Mouse (Mus musculus): ENCODE measurements around the gene Cldn9. TPM values are rescaled to one million over a fixed set of nuclear protein-coding genes. Genes with fewer than 3 reads are reported as not detected.

Gene Cldn9
- polyA plus RNA-seq, 1 experiment from 2014 or later, result 0.23 TPM

DNA sequence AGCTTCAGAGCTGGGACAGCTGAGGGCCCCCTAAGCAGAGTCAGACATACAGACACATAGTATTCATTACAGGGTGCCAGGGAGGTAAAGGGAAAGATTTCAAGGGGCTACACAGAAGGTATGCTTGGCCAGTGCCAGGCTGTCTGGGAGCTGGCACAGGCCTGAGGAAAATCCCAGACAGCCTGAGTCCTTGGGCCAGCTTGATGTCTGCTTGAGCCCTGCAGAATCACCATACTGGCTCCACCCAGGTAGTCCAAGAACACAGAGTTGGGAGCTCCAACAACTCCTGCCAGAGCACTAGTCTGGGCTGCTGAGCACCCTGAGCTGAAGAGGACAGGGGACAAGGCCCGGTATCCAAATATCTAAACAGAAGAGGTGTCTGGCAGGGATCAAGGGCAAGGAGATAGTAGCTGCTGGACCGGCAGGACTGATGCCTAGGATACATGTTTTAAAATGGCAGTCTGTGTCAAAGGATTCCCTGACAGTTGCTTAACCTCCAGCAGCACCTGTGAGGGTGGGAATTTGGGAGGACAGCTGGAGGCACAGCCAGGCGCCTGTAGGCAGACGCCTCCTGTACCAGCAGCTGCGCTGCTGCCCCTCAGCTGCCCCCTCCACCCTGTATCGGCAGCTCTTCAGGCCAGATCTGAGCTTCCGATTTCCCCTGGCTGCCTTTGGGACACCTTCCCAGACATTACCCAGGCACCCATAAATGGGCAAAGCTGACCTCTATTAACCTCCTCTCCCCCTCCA, 38.7 kb upstream of the Cldn9 start, which contains the start of gene 1520401A03Rik:
Gene 1520401A03Rik, minus strand, starts transcription at position 408 of the 750 bp plus-strand sequence.
- WGBS, result 62% methylated on average over 7 of the region's 7 CpGs
- Histone ChIP-seq H3K4me2 (replicated peaks; ENCODE audit: low read depth) (no peak within 1 kb of the TSS), H3K27ac (ENCODE audit: low read depth, low read length) (no peak within 1 kb of the TSS), H3K9me3 (ENCODE audit: control insufficient read depth) (no peaks in the 10 kb centered on the region), H3K27me3 (replicated peaks; ENCODE audit: control insufficient read depth, insufficient read depth, low read length) (no peaks in the 10 kb centered on the region), H3K4me3 (ENCODE audit: low read depth, low read length) (no peak within 1 kb of the TSS), H3K4me1 (replicated peaks; ENCODE audit: control insufficient read depth, insufficient read depth, low read length) (no peaks in the 10 kb centered on the region), H3K36me3 (ENCODE audit: control insufficient read depth, insufficient read depth) (no peaks in the 10 kb centered on the region), H3K9ac (ENCODE audit: low read depth, low read length) (no peak within 1 kb of the TSS)
- TF ChIP-seq CTCF (IDR thresholded peaks at IDR 0.05; ENCODE audit: low read depth), result no peak
- no peak for ATAC-seq

DNA sequence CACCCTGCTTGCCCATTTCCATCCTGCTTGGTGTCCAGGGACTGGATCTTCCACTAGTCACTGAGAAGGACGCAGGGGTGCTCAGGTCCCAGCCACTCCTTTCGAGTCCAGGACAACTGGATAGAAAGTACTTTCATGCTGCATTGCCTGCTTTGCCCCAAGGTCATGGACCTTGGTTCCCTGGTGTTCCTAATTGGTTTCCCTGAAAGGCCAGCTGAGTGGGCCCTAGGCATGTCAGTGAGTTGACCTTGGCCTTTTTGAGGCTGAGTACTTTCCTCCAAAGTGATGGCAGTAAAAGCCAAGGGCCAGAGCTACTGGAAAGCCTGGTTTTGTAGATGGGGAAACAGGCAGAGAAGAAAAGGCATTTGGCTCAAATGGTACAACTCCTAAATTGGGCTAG, 38.1 kb upstream of the Cldn9 start:
- no peak overlapping the region for H3K27ac ChIP-seq (ENCODE audit: low read depth, low read length)
- 72% methylated on average over 2 of the region's 2 CpGs for WGBS
- H3K27me3 ChIP-seq (replicated peaks; ENCODE audit: control insufficient read depth, insufficient read depth, low read length), result no peaks in the 10 kb centered on the region
- no peaks in the 10 kb centered on the region for H3K4me1 ChIP-seq (replicated peaks; ENCODE audit: control insufficient read depth, insufficient read depth, low read length)
- H3K36me3 ChIP-seq (ENCODE audit: control insufficient read depth, insufficient read depth), result no peaks in the 10 kb centered on the region
- TF ChIP-seq CTCF (IDR thresholded peaks at IDR 0.05; ENCODE audit: low read depth), result no peak
- no peaks in the 10 kb centered on the region for H3K9me3 ChIP-seq (ENCODE audit: control insufficient read depth)
- no peak overlapping the region for H3K4me3 ChIP-seq (ENCODE audit: low read depth, low read length)
- no peak overlapping the region for H3K4me2 ChIP-seq (replicated peaks; ENCODE audit: low read depth)
- ATAC-seq, result no peak
- H3K9ac ChIP-seq (ENCODE audit: low read depth, low read length), result no peak overlapping the region

GRCm38 (mm10) chr17:23719455-23719854, 35.6 kb upstream of the Cldn9 start:
- H3K27ac ChIP-seq (ENCODE audit: low read depth, low read length), result no peak overlapping the region
- ATAC-seq, result no peak

GRCm38 (mm10) chr17:23717003-23717402, 33.2 kb upstream of the Cldn9 start:
- 70% methylated on average over 2 of the region's 2 CpGs for WGBS
- H3K9me3 ChIP-seq (ENCODE audit: control insufficient read depth), result no peaks in the 10 kb centered on the region
- no peak overlapping the region for H3K4me2 ChIP-seq (replicated peaks; ENCODE audit: low read depth)
- no peaks in the 10 kb centered on the region for H3K27me3 ChIP-seq (replicated peaks; ENCODE audit: control insufficient read depth, insufficient read depth, low read length)
- H3K4me1 ChIP-seq (replicated peaks; ENCODE audit: control insufficient read depth, insufficient read depth, low read length), result no peaks in the 10 kb centered on the region
- no peak overlapping the region for H3K9ac ChIP-seq (ENCODE audit: low read depth, low read length)
- H3K27ac ChIP-seq (ENCODE audit: low read depth, low read length), result no peak overlapping the region
- no peak overlapping the region for H3K4me3 ChIP-seq (ENCODE audit: low read depth, low read length)
- ATAC-seq, result no peak
- H3K36me3 ChIP-seq (ENCODE audit: control insufficient read depth, insufficient read depth), result no peaks in the 10 kb centered on the region
- no peak for TF ChIP-seq CTCF (IDR thresholded peaks at IDR 0.05; ENCODE audit: low read depth)

More at GRCm38 (mm10) chr17:23719455-23719854, 35.6 kb upstream of the Cldn9 start:
- no peaks in the 10 kb centered on the region for H3K4me1 ChIP-seq (replicated peaks; ENCODE audit: control insufficient read depth, insufficient read depth, low read length)
- H3K9me3 ChIP-seq (ENCODE audit: control insufficient read depth), result no peaks in the 10 kb centered on the region
- H3K4me2 ChIP-seq (replicated peaks; ENCODE audit: low read depth), result no peak overlapping the region
- no peak for TF ChIP-seq CTCF (IDR thresholded peaks at IDR 0.05; ENCODE audit: low read depth)
- H3K36me3 ChIP-seq (ENCODE audit: control insufficient read depth, insufficient read depth), result no peaks in the 10 kb centered on the region
- H3K27me3 ChIP-seq (replicated peaks; ENCODE audit: control insufficient read depth, insufficient read depth, low read length), result no peaks in the 10 kb centered on the region
- WGBS, result 41% methylated on average over 1 of the region's 1 CpGs
- H3K9ac ChIP-seq (ENCODE audit: low read depth, low read length), result no peak overlapping the region
- H3K4me3 ChIP-seq (ENCODE audit: low read depth, low read length), result no peak overlapping the region

DNA sequence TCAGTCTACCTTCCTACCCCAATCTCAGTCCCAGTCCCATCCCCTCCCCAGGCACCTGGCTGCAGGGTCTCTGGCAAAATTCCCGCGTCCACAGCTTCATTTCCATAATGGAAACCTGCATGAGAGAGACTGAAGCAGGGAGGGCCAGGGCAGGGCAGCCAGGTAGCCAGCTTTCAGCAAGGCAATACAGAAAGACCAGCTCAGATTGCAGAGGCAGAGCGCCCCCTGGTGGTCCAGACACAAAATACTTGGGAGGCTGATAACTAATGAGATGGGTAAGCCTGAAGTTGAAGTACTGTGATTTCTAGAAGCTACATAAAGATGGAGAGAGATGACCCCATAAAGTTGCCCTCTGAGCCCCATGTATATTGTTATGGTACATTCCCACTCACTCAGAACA, 22.4 kb upstream of the Cldn9 start:
- WGBS, result 0% methylated on average over 3 of the region's 3 CpGs
- Histone ChIP-seq H3K4me3 (ENCODE audit: low read depth, low read length) (no peak overlapping the region), H3K4me1 (replicated peaks; ENCODE audit: control insufficient read depth, insufficient read depth, low read length) (no peaks in the 10 kb centered on the region), H3K4me2 (replicated peaks; ENCODE audit: low read depth) (no peak overlapping the region), H3K36me3 (ENCODE audit: control insufficient read depth, insufficient read depth) (no peaks in the 10 kb centered on the region), H3K27ac (ENCODE audit: low read depth, low read length) (no peak overlapping the region), H3K9me3 (ENCODE audit: control insufficient read depth) (no peaks in the 10 kb centered on the region), H3K27me3 (replicated peaks; ENCODE audit: control insufficient read depth, insufficient read depth, low read length) (no peaks in the 10 kb centered on the region), H3K9ac (ENCODE audit: low read depth, low read length) (no peak overlapping the region)
- peak; percentile 94 for TF ChIP-seq CTCF (IDR thresholded peaks at IDR 0.05; ENCODE audit: low read depth)
- peak; percentile 54; the same call in 1 of the 2 replicates for ATAC-seq

- H3K4me1 ChIP-seq (replicated peaks; ENCODE audit: control insufficient read depth, insufficient read depth, low read length), result no peaks in the 10 kb centered on the region
- no peak for TF ChIP-seq CTCF (IDR thresholded peaks at IDR 0.05; ENCODE audit: low read depth)
- H3K4me3 ChIP-seq (ENCODE audit: low read depth, low read length), result no peak overlapping the region
These were observed 21.8 kb upstream of the Cldn9 start for GRCm38 (mm10) chr17:23705525-23706104.

More at GRCm38 (mm10) chr17:23705525-23706104, 21.8 kb upstream of the Cldn9 start:
- no peak overlapping the region for H3K4me2 ChIP-seq (replicated peaks; ENCODE audit: low read depth)
- no peaks in the 10 kb centered on the region for H3K36me3 ChIP-seq (ENCODE audit: control insufficient read depth, insufficient read depth)
- ATAC-seq, result no peak
- no peak overlapping the region for H3K27ac ChIP-seq (ENCODE audit: low read depth, low read length)
- 76% methylated on average over 7 of the region's 7 CpGs for WGBS
- no peaks in the 10 kb centered on the region for H3K27me3 ChIP-seq (replicated peaks; ENCODE audit: control insufficient read depth, insufficient read depth, low read length)
- no peak overlapping the region for H3K9ac ChIP-seq (ENCODE audit: low read depth, low read length)
- no peaks in the 10 kb centered on the region for H3K9me3 ChIP-seq (ENCODE audit: control insufficient read depth)
